Mouse (Mus musculus): Measurements from ENCODE around the gene Golga4. TPM values are rescaled to one million over a fixed set of nuclear protein-coding genes. Genes with fewer than 3 reads are reported as not detected.

Gene Golga4
- polyA plus RNA-seq, 1 experiment from 2014 or later: 54.2 TPM

- Histone ChIP-seq H3K4me1 (peaks cover 50% of the 10 kb centered on the region), H3K4me2 (no peak overlapping the region)
Measured at GRCm38 (mm10) chr9:118611958-118612581, 106.0 kb downstream of the Golga4 start.

GRCm38 (mm10) chr9:118617237-118617636, 111.2 kb downstream of the Golga4 start:
- H3K4me2 ChIP-seq: no peak overlapping the region
- H3K27me3 ChIP-seq: peaks cover 3% of the 10 kb centered on the region; the same call in 1 of the 2 replicates
- H3K4me3 ChIP-seq: no peak overlapping the region
- H3K27ac ChIP-seq: no peak overlapping the region
- H3K9me3 ChIP-seq: no peaks in the 10 kb centered on the region
- WGBS: 61% methylated on average over 5 of the region's 5 CpGs
- H3K9ac ChIP-seq: no peak overlapping the region
- peaks cover 17% of the 10 kb centered on the region for H3K4me1 ChIP-seq
- no peak for ATAC-seq (ENCODE audit: insufficient number of reproducible peaks, insufficient read depth, low FRiP score, low TSS enrichment, low read depth)
- H3K36me3 ChIP-seq: no peaks in the 10 kb centered on the region

More at GRCm38 (mm10) chr9:118611958-118612581, 106.0 kb downstream of the Golga4 start:
- H3K27ac ChIP-seq: no peak overlapping the region
- peaks cover 3% of the 10 kb centered on the region; the same call in 1 of the 2 replicates for H3K27me3 ChIP-seq
- no peak for ATAC-seq (ENCODE audit: insufficient number of reproducible peaks, insufficient read depth, low FRiP score, low TSS enrichment, low read depth)
- H3K9ac ChIP-seq: no peak overlapping the region
- no peak overlapping the region for H3K4me3 ChIP-seq
- WGBS: 52% methylated on average over 20 of the region's 20 CpGs
- no peaks in the 10 kb centered on the region for H3K9me3 ChIP-seq
- H3K36me3 ChIP-seq: no peaks in the 10 kb centered on the region

- 82% methylated on average over 3 of the region's 3 CpGs for WGBS
- ATAC-seq (ENCODE audit: insufficient number of reproducible peaks, insufficient read depth, low FRiP score, low TSS enrichment, low read depth): no peak
Measured at GRCm38 (mm10) chr9:118618732-118619250, 112.7 kb downstream of the Golga4 start.

GRCm38 (mm10) chr9:118620807-118621206, 114.7 kb downstream of the Golga4 start:
- H3K9ac ChIP-seq: 0 out of 2 replicates have a peak overlapping the region, but pooled peaks have one; percentile 4
- H3K9me3 ChIP-seq: no peaks in the 10 kb centered on the region
- no peak overlapping the region for H3K4me3 ChIP-seq
- no peak for ATAC-seq (ENCODE audit: insufficient number of reproducible peaks, insufficient read depth, low FRiP score, low TSS enrichment, low read depth)
- peaks cover 35% of the 10 kb centered on the region for H3K4me1 ChIP-seq
- no peaks in the 10 kb centered on the region for H3K36me3 ChIP-seq
- 0 out of 2 replicates have a peak, but pooled peaks cover 4% of the 10 kb centered on the region for H3K27me3 ChIP-seq
- WGBS: 44% methylated on average over 4 of the region's 4 CpGs
- H3K27ac ChIP-seq: no peak overlapping the region
- no peak overlapping the region for H3K4me2 ChIP-seq

More at GRCm38 (mm10) chr9:118618732-118619250, 112.7 kb downstream of the Golga4 start:
- Histone ChIP-seq H3K9me3 (no peaks in the 10 kb centered on the region), H3K9ac (no peak overlapping the region), H3K4me1 (peaks cover 20% of the 10 kb centered on the region), H3K4me2 (no peak overlapping the region), H3K36me3 (no peaks in the 10 kb centered on the region), H3K4me3 (no peak overlapping the region), H3K27me3 (0 out of 2 replicates have a peak, but pooled peaks cover 4% of the 10 kb centered on the region), H3K27ac (no peak overlapping the region)

GRCm38 (mm10) chr9:118621691-118622090, 115.6 kb downstream of the Golga4 start:
- H3K9me3 ChIP-seq: no peaks in the 10 kb centered on the region
- H3K4me1 ChIP-seq: peaks cover 35% of the 10 kb centered on the region
- no peak overlapping the region for H3K9ac ChIP-seq
- no peak for ATAC-seq (ENCODE audit: insufficient number of reproducible peaks, insufficient read depth, low FRiP score, low TSS enrichment, low read depth)
- no peak overlapping the region for H3K27ac ChIP-seq
- H3K4me2 ChIP-seq: no peak overlapping the region
- H3K4me3 ChIP-seq: no peak overlapping the region
- no peaks in the 10 kb centered on the region; the same call in 1 of the 2 replicates for H3K36me3 ChIP-seq
- 0 out of 2 replicates have a peak, but pooled peaks cover 4% of the 10 kb centered on the region for H3K27me3 ChIP-seq
- 87% methylated on average over 6 of the region's 6 CpGs for WGBS

GRCm38 (mm10) chr9:118622376-118623166, 116.5 kb downstream of the Golga4 start:
- Histone ChIP-seq H3K36me3 (peaks cover 9% of the 10 kb centered on the region), H3K4me3 (no peak overlapping the region), H3K27ac (no peak overlapping the region), H3K4me2 (no peak overlapping the region), H3K27me3 (0 out of 2 replicates have a peak, but pooled peaks cover 4% of the 10 kb centered on the region), H3K9me3 (no peaks in the 10 kb centered on the region), H3K9ac (no peak overlapping the region), H3K4me1 (peaks cover 35% of the 10 kb centered on the region)
- 82% methylated on average over 18 of the region's 18 CpGs for WGBS
- ATAC-seq (ENCODE audit: insufficient number of reproducible peaks, insufficient read depth, low FRiP score, low TSS enrichment, low read depth): no peak

GRCm38 (mm10) chr9:118623483-118623882, 117.4 kb downstream of the Golga4 start:
- Histone ChIP-seq H3K4me1 (peaks cover 35% of the 10 kb centered on the region), H3K36me3 (peaks cover 18% of the 10 kb centered on the region), H3K4me3 (no peak overlapping the region), H3K9me3 (no peaks in the 10 kb centered on the region), H3K4me2 (no peak overlapping the region), H3K9ac (no peak overlapping the region), H3K27ac (no peak overlapping the region), H3K27me3 (0 out of 2 replicates have a peak, but pooled peaks cover 4% of the 10 kb centered on the region)
- 46% methylated on average over 9 of the region's 9 CpGs for WGBS
- no peak for ATAC-seq (ENCODE audit: insufficient number of reproducible peaks, insufficient read depth, low FRiP score, low TSS enrichment, low read depth)

GRCm38 (mm10) chr9:118624146-118624545, 118.1 kb downstream of the Golga4 start:
- H3K9ac ChIP-seq: peak overlapping the region; percentile 32; the same call in 1 of the 2 replicates
- no peak overlapping the region for H3K27ac ChIP-seq
- H3K4me3 ChIP-seq: no peak overlapping the region
- no peak overlapping the region for H3K4me2 ChIP-seq
- H3K9me3 ChIP-seq: no peaks in the 10 kb centered on the region
- WGBS: 13% methylated on average over 7 of the region's 7 CpGs
- peaks cover 24% of the 10 kb centered on the region for H3K36me3 ChIP-seq
- ATAC-seq (ENCODE audit: insufficient number of reproducible peaks, insufficient read depth, low FRiP score, low TSS enrichment, low read depth): no peak
- H3K27me3 ChIP-seq: 0 out of 2 replicates have a peak, but pooled peaks cover 4% of the 10 kb centered on the region
- peaks cover 35% of the 10 kb centered on the region for H3K4me1 ChIP-seq

GRCm38 (mm10) chr9:118629763-118630379, 123.8 kb downstream of the Golga4 start:
- no peak for ATAC-seq (ENCODE audit: insufficient number of reproducible peaks, insufficient read depth, low FRiP score, low TSS enrichment, low read depth)
- no peak overlapping the region for H3K9ac ChIP-seq
- H3K36me3 ChIP-seq: peaks cover 43% of the 10 kb centered on the region
- H3K4me3 ChIP-seq: no peak overlapping the region
- H3K9me3 ChIP-seq: no peaks in the 10 kb centered on the region
- WGBS: 68% methylated on average over 6 of the region's 6 CpGs
- no peak overlapping the region for H3K4me2 ChIP-seq
- H3K4me1 ChIP-seq: peaks cover 4% of the 10 kb centered on the region
- no peak overlapping the region for H3K27ac ChIP-seq
- no peaks in the 10 kb centered on the region for H3K27me3 ChIP-seq
